Mouse (Mus musculus) frontal cortex, adult 2 months (tissue): Measurements from ENCODE around the gene Usp17ld. TPM values are rescaled to one million over a fixed set of nuclear protein-coding genes. Genes with fewer than 3 reads are reported as not detected.
"Not testable (repeated sequence)": the region's sequence is repeated elsewhere in the genome, so short reads cannot be mapped to it uniquely, and the experiment has no call there.

Experiments used
- DNase-seq, 2 experiments: peaks; one replicate each; pipeline ENCODE4 v3.0.0; 2022; ENCODE audit warnings: low spot score in 1 of 2; ENCODE audit errors: extremely low spot score in 1 of 2
- polyA plus RNA-seq: library from polyadenylated mRNA; depleted of rRNA; stranded (reverse); fragments of >200 nt; gene quantifications from 2 replicates; pipeline ENCODE4 v1.2.3, GENCODE M21; 2012; rRNA removed

The Usp17ld gene
- not detected in 2 replicates for polyA plus RNA-seq

DNA sequence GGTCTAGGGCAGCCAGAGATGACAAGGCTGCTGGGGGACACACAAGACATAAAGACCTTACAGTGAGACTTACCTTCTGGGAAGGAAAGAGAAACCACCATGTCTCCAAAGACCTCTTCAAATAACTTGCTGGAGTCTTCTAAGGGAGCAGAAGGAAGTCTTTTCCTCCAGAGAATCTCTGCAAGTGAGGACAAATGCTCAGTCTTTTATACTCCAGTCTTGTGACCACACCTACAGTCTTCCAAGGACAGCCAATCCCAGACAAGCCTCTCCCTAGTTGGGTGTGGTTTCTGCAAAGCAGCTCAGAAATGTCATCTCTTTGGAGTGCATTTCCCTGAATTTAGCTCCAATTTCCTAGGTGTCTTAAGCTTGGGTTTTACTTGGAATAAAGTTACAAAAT is at the start of gene Usp17ld:
Gene Usp17ld, minus strand, starts transcription at position 101 of the 400 bp plus-strand sequence.
- DNase-seq: not testable (repeated sequence)

DNA sequence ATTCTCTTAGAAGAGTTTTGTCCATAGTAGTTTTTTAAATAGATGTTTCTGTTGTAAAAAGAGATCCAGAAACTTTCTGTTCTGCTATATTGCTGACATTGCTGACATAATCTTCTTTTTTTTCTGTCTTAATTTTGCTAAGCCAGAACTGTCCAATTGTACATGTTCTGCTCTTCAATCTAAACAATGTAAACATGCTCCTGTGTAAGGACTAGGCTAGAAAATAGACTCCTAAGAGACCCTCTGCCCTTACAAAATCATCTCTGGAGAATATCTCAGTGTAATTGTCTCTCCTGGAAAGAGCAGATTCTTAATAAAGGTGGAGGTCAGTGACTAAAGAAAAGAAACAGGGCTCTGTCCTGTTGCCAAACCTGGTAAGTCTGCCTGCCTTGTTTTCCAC is 35.6 kb downstream of the Usp17ld start, which contains the start of gene Olfr594:
Gene Olfr594, plus strand, starts transcription at position 301 of the 400 bp plus-strand sequence.
- no peak for DNase-seq

DNA sequence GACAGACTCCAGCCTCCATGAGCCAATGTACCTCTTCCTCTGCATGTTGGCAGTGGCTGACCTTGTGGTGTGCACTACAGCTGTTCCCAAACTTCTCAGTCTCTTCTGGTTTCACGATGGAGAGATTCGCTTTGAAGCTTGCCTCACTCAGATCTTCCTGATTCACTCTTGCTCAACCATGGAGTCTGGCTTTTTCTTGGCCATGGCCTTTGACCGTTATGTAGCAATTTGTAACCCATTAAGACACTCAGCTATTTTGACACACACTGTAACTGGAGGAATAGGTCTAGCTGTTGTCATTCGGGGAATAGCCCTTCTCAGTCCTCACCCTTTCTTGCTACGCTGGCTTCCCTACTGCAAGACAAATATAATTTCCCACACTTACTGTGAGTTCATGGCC is 40.3 kb downstream of the Usp17ld start:
- not testable (repeated sequence) for DNase-seq

DNA sequence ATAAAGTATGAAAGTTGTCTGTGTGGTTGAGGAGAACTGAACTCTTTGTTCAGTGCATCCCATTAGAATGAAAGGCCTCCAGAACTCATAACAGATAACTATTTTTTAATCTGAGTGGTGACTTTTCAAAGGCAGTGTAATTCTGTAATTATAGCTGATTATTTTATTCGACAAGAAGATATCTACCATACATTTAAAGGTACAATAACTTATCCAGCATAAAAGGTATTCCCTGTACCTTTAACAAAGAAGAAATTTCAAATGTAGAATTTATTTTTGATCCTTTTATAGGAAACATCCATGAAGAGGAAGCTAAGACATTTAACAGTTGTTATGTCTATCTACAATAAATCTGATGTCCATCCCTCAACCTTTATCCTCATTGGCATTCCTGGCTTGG is 40.7 kb downstream of the Usp17ld start, which contains the start of gene Olfr593:
Gene Olfr593, plus strand, starts transcription at position 301 of the 400 bp plus-strand sequence.
- no peak for DNase-seq

Other genes starting within 250 kb of the Usp17ld start
- gene Olfr582, start 214.5 kb downstream of the Usp17ld start, polyA plus RNA-seq: not detected in 2 replicates
- gene Olfr583, start 201.2 kb downstream of the Usp17ld start, polyA plus RNA-seq: not detected in 2 replicates
- gene Olfr584, start 170.6 kb downstream of the Usp17ld start, polyA plus RNA-seq: 0.13 TPM in 1 of 2 replicates, not detected in the other
- gene Olfr585, start 154.8 kb downstream of the Usp17ld start, polyA plus RNA-seq: not detected in 2 replicates
- gene Olfr586, start 126.9 kb downstream of the Usp17ld start, polyA plus RNA-seq: not detected in 2 replicates
- not detected in 2 replicates for gene Olfr588-ps1, start 111.6 kb downstream of the Usp17ld start, polyA plus RNA-seq
- gene Olfr589, start 96.1 kb downstream of the Usp17ld start, polyA plus RNA-seq: not detected in 2 replicates
- gene Olfr591, start 74.2 kb downstream of the Usp17ld start, polyA plus RNA-seq: 0.11 TPM in 1 of 2 replicates, not detected in the other
- gene Olfr592, start 67.7 kb downstream of the Usp17ld start, polyA plus RNA-seq: not detected in 2 replicates
- gene Olfr593, start 40.6 kb downstream of the Usp17ld start, polyA plus RNA-seq: not detected in 2 replicates
- gene Olfr594, start 35.5 kb downstream of the Usp17ld start, polyA plus RNA-seq: not detected in 2 replicates
- 0.23 TPM in 1 of 2 replicates, not detected in the other for gene Olfr596, start 53.1 kb upstream of the Usp17ld start, polyA plus RNA-seq
- gene Olfr597, start 63.8 kb upstream of the Usp17ld start, polyA plus RNA-seq: 0.19 TPM in 1 of 2 replicates, not detected in the other
- 0.06 TPM in 1 of 2 replicates, not detected in the other for gene Olfr598, start 71.1 kb upstream of the Usp17ld start, polyA plus RNA-seq
- gene Olfr599, start 83.4 kb upstream of the Usp17ld start, polyA plus RNA-seq: not detected in 2 replicates
- gene Olfr600, start 97.2 kb upstream of the Usp17ld start, polyA plus RNA-seq: not detected in 2 replicates
- not detected in 2 replicates for gene Olfr601, start 110.2 kb upstream of the Usp17ld start, polyA plus RNA-seq
- gene Olfr603, start 133.7 kb upstream of the Usp17ld start, polyA plus RNA-seq: not detected in 2 replicates
- not detected in 2 replicates for gene Usp17lc, start 162.6 kb upstream of the Usp17ld start, polyA plus RNA-seq
- not detected in 2 replicates for gene Olfr605, start 192.9 kb upstream of the Usp17ld start, polyA plus RNA-seq
- gene Olfr606, start 196.5 kb upstream of the Usp17ld start, polyA plus RNA-seq: not detected in 2 replicates
- not detected in 2 replicates for gene Olfr607, start 211.6 kb upstream of the Usp17ld start, polyA plus RNA-seq
- not detected in 2 replicates for gene Olfr608, start 217.4 kb upstream of the Usp17ld start, polyA plus RNA-seq
- not detected in 2 replicates for gene Olfr609, start 245.6 kb upstream of the Usp17ld start, polyA plus RNA-seq